Mouse (Mus musculus) liver, postnatal 0 days (tissue): ENCODE results near the gene Tas2r143. TPM values are rescaled to one million over a fixed set of nuclear protein-coding genes. Genes with fewer than 3 reads are reported as not detected.

ENCODE experiments used
- ATAC-seq: fragments of 200-750 bp; cut with Nextera tagmentation; 2 replicates; pipeline ENCODE4 v1.8.0; 2017; ENCODE audit warnings: mild to moderate bottlenecking, moderate library complexity
- DNase-seq: peaks from one replicate; pipeline ENCODE4 v3.0.0-alpha.2; 2016
- H3K27ac ChIP-seq: fragments of 300-500 bp; sonication (generic); 2 replicates; pipeline ENCODE4 v1.5.1; 2014; ENCODE audit warnings: antibody characterized with exemption, moderate library complexity, mild to moderate bottlenecking, low read depth
- H3K27me3 ChIP-seq: fragments of 300-500 bp; sonication (generic); 2 replicates; pipeline ENCODE4 v1.6.1; 2014; ENCODE audit warnings: low read length, control low read depth, mixed read lengths; ENCODE audit not compliant: insufficient read depth
- H3K36me3 ChIP-seq: fragments of 300-500 bp; sonication (generic); replicated peaks from 2 replicates; pipeline ENCODE4 v1.6.1; 2014; ENCODE audit warnings: mild to moderate bottlenecking, control low read depth, low read length, moderate library complexity, mixed read lengths; ENCODE audit not compliant: insufficient read depth
- H3K4me1 ChIP-seq: fragments of 300-500 bp; sonication (generic); 2 replicates; pipeline ENCODE4 v1.6.1; 2014; ENCODE audit warnings: antibody characterized with exemption, mild to moderate bottlenecking, control low read depth; ENCODE audit not compliant: insufficient read depth
- H3K4me2 ChIP-seq: fragments of 300-500 bp; sonication (generic); 2 replicates; pipeline ENCODE4 v1.6.1; 2014; ENCODE audit warnings: low read depth, mild to moderate bottlenecking, low read length, moderate library complexity, mixed read lengths
- H3K4me3 ChIP-seq: fragments of 300-500 bp; sonication (generic); 2 replicates; pipeline ENCODE4 v1.5.1; 2014; ENCODE audit warnings: low read depth, low read length
- H3K9ac ChIP-seq: fragments of 300-500 bp; sonication (generic); replicated peaks from 2 replicates; pipeline ENCODE4 v1.6.1; 2014; ENCODE audit warnings: mild to moderate bottlenecking, moderate library complexity
- H3K9me3 ChIP-seq: fragments of 300-500 bp; sonication (generic); 2 replicates; pipeline ENCODE4 v1.6.1; 2016; ENCODE audit warnings: mild to moderate bottlenecking, control low read depth, low read length, mixed read lengths
- CTCF ChIP-seq: sonication (generic); IDR thresholded peaks from 2 replicates; pipeline ENCODE4 v1.5.1; 2016; ENCODE audit warnings: antibody characterized with exemption, low read depth
- EP300 ChIP-seq: IDR thresholded peaks from 2 replicates; pipeline ENCODE4 v1.6.1; 2016; ENCODE audit warnings: antibody characterized with exemption, low read depth, mild to moderate bottlenecking
- WGBS: fragments of 180-500 bp; shearing (Covaris S2); extraction: QIAGEN DNeasy Blood & Tissue Kit; methylation state at CpG from one replicate; pipeline ENCODE4 v1.1.7; 2014; ENCODE audit not compliant: insufficient replicate concordance; 5-methylcytosine and 5-hydroxymethylcytosine counted together
- polyA plus RNA-seq: library from polyadenylated mRNA; unstranded; fragments of >200 nt; fragmentation: Nextera tagmentation; extraction: Ambion mirVana; gene quantifications from 2 replicates; pipeline ENCODE4 v1.2.1, GENCODE M21; 2015

The Tas2r143 gene
- polyA plus RNA-seq, 1 experiment from 2014 or later: not detected

- peaks cover 38% of the 10 kb centered on the region for H3K4me1 ChIP-seq
- peak overlapping the region; percentile 58 for H3K4me3 ChIP-seq
- WGBS: 44% methylated on average over 9 of the region's 9 CpGs
- peak overlapping the region; percentile 75 for H3K4me2 ChIP-seq
- H3K27me3 ChIP-seq: no peaks in the 10 kb centered on the region
- DNase-seq: peak; percentile 15
- peak overlapping the region; percentile 97 for H3K27ac ChIP-seq
- ATAC-seq: peak; percentile 26
- peak overlapping the region; percentile 69 for H3K9ac ChIP-seq
- no peaks in the 10 kb centered on the region for H3K36me3 ChIP-seq
- no peaks in the 10 kb centered on the region for H3K9me3 ChIP-seq
- TF ChIP-seq EP300 (no peak), CTCF (no peak)
These were observed 27.6 kb upstream of the Tas2r143 start for GRCm38 (mm10) chr6:42372421-42372815.

GRCm38 (mm10) chr6:42372816-42373547 is 27.1 kb upstream of the Tas2r143 start, which contains the start of gene Epha1:
Gene Epha1, minus strand, starts transcription at chr6:42373268.
- TF ChIP-seq EP300: peak; percentile 28; the same call in 1 of the 2 replicates
- TF ChIP-seq CTCF: peak; percentile 49

DNA sequence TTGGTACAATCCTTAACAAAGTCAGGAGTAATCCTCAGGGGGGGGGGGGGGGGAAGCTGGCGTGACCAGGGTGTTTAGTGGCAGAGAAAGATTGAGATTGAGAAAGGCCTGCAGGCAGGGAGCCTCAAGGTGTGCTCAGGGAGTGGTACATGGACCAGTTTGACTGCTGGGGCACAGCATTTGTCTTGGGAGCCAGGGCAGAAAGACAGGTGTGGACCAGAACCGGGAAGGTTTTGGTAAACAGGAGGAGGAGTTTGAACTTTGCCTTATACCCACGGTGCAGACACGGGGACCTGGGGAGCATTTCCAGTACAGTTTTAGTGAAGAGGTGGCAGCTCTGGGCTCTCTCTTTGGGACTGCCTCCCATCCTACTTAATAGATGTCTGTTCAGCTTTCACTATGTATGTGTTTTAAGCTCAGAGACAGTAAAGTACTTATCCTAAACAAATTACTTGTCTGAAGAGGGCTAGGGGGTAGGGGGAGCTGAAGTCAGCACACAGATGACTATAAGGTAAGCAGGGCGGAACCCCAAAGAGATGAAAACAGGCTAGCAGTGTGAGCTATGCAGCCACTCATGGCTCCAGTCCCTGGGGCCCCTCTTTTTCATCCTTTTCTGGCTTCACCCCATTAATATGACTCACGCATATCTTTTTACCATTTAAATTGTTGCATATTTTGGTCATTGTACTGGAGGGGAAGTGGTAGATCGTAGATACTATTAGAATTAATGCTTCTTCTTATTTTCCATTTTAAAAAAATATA is 26.2 kb upstream of the Tas2r143 start:
- Histone ChIP-seq H3K4me2 (peak overlapping the region; percentile 75), H3K4me1 (peaks cover 38% of the 10 kb centered on the region), H3K27ac (peak overlapping the region; percentile 97; the same call in 1 of the 2 replicates), H3K4me3 (peak overlapping the region; percentile 58), H3K27me3 (no peaks in the 10 kb centered on the region), H3K36me3 (no peaks in the 10 kb centered on the region), H3K9me3 (no peaks in the 10 kb centered on the region), H3K9ac (peak overlapping the region; percentile 69)
- ATAC-seq: no peak
- peak; percentile 19 for DNase-seq
- WGBS: 47% methylated on average over 6 of the region's 7 CpGs
- no peak for TF ChIP-seq EP300
- TF ChIP-seq CTCF: no peak

More at GRCm38 (mm10) chr6:42372816-42373547, 27.1 kb upstream of the Tas2r143 start, which contains the start of gene Epha1:
- Histone ChIP-seq H3K4me1 (peaks cover 38% of the 10 kb centered on the region), H3K27me3 (no peaks in the 10 kb centered on the region), H3K27ac (peak within 1 kb of the TSS; percentile 97), H3K4me3 (peak within 1 kb of the TSS; percentile 58), H3K4me2 (peak within 1 kb of the TSS; percentile 75), H3K36me3 (no peaks in the 10 kb centered on the region), H3K9me3 (no peaks in the 10 kb centered on the region), H3K9ac (peak within 1 kb of the TSS; percentile 69)
- under 1% methylated on average over 35 of the region's 36 CpGs for WGBS
- ATAC-seq (peak; percentile 90), DNase-seq (peak; percentile 82)

DNA sequence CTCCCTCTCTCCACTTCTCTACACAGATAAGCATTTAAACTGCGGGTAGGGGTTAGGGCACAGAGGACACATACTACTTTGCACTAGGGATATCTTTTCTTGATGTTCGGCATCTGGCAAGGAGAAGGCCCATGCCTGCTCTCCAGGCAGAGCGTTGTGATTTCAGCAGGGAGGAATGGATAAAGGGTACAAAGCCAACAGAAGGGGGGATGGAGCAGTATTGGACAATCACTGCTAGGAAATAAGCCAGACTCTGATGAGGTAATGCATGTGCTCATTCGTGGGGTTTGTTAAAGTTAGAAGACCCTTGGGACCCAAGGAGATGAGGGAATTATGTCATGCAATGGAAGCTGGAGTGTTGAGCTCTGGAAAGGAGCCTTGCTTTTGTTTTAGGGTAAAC is 25.3 kb upstream of the Tas2r143 start:
- Histone ChIP-seq H3K9ac (no peak overlapping the region), H3K27ac (no peak overlapping the region), H3K9me3 (no peaks in the 10 kb centered on the region), H3K27me3 (no peaks in the 10 kb centered on the region), H3K4me2 (no peak overlapping the region), H3K4me3 (no peak overlapping the region), H3K36me3 (no peaks in the 10 kb centered on the region), H3K4me1 (peaks cover 35% of the 10 kb centered on the region)
- DNase-seq (no peak), ATAC-seq (no peak)
- TF ChIP-seq EP300 (no peak), CTCF (no peak)
- 60% methylated on average over 4 of the region's 4 CpGs for WGBS

DNA sequence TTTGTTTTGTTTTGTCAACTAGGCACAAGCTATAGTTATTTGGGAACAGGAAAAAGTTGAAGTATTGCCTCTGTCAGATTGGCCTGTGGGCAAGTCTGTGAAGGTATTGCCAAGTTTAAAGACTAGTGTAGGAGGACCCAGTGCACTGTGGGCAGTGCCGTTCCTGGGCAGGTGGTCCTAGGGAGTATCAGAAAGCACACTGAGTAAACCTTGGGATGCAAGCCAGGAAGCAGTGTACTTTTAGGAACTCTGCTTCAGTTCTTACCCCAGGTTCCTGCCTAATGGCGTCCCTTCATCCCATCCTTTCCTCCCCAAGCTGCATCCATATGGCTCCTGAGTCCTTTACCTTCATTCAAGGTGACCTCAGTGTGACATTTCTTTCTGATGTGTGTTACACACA is 24.9 kb upstream of the Tas2r143 start:
- no peak for TF ChIP-seq EP300
- TF ChIP-seq CTCF: no peak
- H3K9ac ChIP-seq: no peak overlapping the region
- peaks cover 32% of the 10 kb centered on the region for H3K4me1 ChIP-seq
- no peaks in the 10 kb centered on the region for H3K27me3 ChIP-seq
- WGBS: 73% methylated on average over 2 of the region's 2 CpGs
- H3K9me3 ChIP-seq: no peaks in the 10 kb centered on the region
- ATAC-seq (no peak), DNase-seq (no peak)
- H3K36me3 ChIP-seq: no peaks in the 10 kb centered on the region
- H3K27ac ChIP-seq: no peak overlapping the region
- H3K4me3 ChIP-seq: no peak overlapping the region
- no peak overlapping the region for H3K4me2 ChIP-seq

DNA sequence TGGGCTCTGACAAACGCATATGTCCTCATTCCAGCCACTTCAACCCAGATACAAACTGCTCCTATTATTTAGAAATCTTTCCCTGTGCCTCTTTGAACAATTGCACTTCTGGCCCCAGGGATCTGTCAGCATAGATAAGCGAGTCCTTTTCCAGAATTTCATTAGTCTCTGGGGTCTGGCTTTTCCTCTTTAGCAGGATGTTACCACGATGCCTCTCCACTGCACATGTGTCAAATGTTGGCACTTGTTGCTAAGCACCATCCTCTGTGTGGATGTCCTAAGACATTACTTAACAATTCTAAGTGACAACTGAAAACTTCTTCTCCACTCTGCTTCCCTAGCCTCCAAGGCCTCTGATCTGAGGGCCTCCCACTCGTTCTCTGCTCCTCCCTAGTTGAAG is 24.0 kb upstream of the Tas2r143 start:
- no peak overlapping the region for H3K4me2 ChIP-seq
- 42% methylated on average over 4 of the region's 4 CpGs for WGBS
- no peak overlapping the region; the same call in 1 of the 2 replicates for H3K27ac ChIP-seq
- DNase-seq: no peak
- ATAC-seq: no peak
- no peaks in the 10 kb centered on the region for H3K9me3 ChIP-seq
- peaks cover 23% of the 10 kb centered on the region for H3K4me1 ChIP-seq
- TF ChIP-seq EP300: no peak
- no peak for TF ChIP-seq CTCF
- no peak overlapping the region for H3K4me3 ChIP-seq
- no peaks in the 10 kb centered on the region for H3K36me3 ChIP-seq
- H3K9ac ChIP-seq: 0 out of 2 replicates have a peak overlapping the region, but pooled peaks have one; percentile 7
- no peaks in the 10 kb centered on the region for H3K27me3 ChIP-seq
